Mouse (Mus musculus): ENCODE data around the gene Smndc1. TPM values are rescaled to one million over a fixed set of nuclear protein-coding genes. Genes with fewer than 3 reads are reported as not detected.
A peak's percentile ranks its signal among the peaks of the same experiment; 100 is the strongest.

The Smndc1 gene
- polyA plus RNA-seq, 1 experiment: not detected

DNA sequence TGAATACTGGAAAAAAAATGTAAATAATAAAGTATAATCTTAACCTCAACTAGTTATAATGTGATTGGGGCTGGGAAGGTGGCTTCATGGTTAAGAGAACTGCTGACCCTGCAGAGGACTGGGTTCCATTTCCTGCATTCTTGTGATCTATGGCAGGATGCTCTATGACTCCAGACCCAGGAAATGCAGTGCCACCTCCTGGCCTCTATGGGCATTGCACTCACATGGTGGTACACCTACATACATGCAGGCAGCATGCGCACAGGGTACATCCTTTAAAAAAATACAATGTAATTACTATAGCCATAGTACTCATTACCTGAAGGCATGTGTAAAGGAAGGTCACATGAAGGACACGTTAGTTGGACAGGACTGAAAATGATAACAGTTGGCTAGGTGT is 27.4 kb downstream of the Smndc1 start:
- WGBS: 51% methylated on average over 2 of the region's 2 CpGs
- Histone ChIP-seq H3K27ac (ENCODE audit: insufficient read depth, low read depth, low read length) (no peak overlapping the region), H3K4me3 (ENCODE audit: insufficient read depth, low read depth, low read length) (no peak overlapping the region), H3K4me1 (ENCODE audit: control insufficient read depth, insufficient read depth, low read length) (peaks cover 28% of the 10 kb centered on the region)
- TF ChIP-seq CTCF (IDR thresholded peaks at IDR 0.05; ENCODE audit: insufficient read depth, low read depth, low read length) (no peak), POLR2A (IDR thresholded peaks at IDR 0.05; ENCODE audit: insufficient read depth, low read depth, low read length) (no peak)

DNA sequence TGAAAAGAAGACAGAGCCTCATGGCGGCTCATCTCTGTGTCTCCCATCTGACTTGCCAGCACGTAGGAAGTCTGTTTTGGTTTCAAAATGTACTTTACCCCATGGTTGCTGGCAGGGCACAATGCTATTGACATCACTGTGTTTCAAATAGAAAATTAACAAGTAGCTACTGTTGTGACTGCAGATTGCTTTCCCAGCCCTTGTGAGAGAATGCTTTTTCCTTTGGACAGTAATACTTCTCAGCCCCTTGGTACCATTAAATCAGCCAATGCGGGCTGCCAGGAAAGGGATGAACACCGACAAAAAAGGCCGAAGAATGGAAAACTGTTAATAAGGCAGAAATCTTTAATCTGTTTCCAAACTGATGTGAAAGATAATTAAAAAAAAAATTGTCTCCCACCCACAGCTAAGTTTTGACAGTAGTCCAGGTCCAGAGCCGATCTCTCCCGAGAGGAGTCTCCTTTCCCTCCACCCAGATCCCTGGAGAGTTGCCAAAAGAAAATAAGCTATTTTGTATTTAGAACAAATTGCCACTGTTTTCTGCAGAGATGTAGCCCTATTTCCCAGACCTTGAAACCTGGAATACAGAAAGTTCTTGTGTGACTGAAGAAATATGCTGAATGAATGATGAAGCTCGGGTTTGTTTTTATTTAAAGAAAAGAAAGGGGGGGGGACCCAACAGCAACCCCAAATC is 30.0 kb downstream of the Smndc1 start:
- no peak overlapping the region for H3K4me3 ChIP-seq (ENCODE audit: insufficient read depth, low read depth, low read length)
- peaks cover 17% of the 10 kb centered on the region for H3K4me1 ChIP-seq (ENCODE audit: control insufficient read depth, insufficient read depth, low read length)
- TF ChIP-seq POLR2A (IDR thresholded peaks at IDR 0.05; ENCODE audit: insufficient read depth, low read depth, low read length) (no peak), CTCF (IDR thresholded peaks at IDR 0.05; ENCODE audit: insufficient read depth, low read depth, low read length) (no peak)
- peak overlapping the region; percentile 27 for H3K27ac ChIP-seq (ENCODE audit: insufficient read depth, low read depth, low read length)
- 9% methylated on average over 8 of the region's 8 CpGs for WGBS

DNA sequence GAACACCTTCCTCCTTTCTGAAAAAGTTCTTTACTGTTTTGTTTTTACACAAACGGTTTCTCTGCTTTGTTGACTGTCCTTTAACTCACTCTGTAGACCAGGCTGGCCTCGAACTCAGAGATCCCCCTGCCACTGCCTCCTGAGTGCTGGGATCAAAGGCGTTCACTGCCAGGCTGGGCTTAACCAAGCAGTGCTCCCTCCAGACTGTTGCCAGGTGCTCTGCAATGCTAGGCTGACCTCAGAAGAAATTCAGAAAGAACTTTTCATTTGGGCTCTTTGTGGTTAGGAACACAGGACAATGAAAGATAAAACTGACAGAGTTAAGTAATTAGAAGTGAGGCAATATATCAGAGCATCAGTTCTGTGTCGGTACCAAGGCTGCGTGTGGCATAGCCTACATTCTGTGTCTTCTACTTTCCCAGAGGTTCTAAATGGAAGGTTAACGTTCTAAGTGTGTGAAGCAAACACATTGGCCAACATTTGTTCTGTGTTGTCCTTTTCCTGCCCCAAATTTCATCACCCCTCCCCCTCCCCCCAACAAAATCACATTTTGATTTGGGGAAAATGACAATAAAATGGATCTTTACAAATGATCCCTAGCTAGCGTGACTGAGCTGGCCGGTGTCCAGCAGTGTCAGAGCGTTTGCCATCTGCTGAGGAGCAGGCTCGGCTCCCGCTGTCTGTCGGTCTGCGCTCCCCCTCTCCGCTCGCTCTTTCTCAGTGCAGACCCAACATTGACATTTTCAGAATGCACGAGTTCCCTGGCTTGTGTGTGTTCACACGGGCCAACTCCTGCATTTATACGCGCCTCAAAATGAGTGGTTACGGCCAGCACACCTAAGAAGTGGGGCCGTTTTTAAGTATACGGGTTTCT is 31.0 kb downstream of the Smndc1 start:
- TF ChIP-seq CTCF (IDR thresholded peaks at IDR 0.05; ENCODE audit: insufficient read depth, low read depth, low read length) (no peak), POLR2A (IDR thresholded peaks at IDR 0.05; ENCODE audit: insufficient read depth, low read depth, low read length) (no peak)
- Histone ChIP-seq H3K4me3 (ENCODE audit: insufficient read depth, low read depth, low read length) (peak overlapping the region; percentile 2; the same call in 1 of the 2 replicates), H3K4me1 (ENCODE audit: control insufficient read depth, insufficient read depth, low read length) (peaks cover 19% of the 10 kb centered on the region), H3K27ac (ENCODE audit: insufficient read depth, low read depth, low read length) (peak overlapping the region; percentile 50)
- WGBS: 24% methylated on average over 22 of the region's 22 CpGs

DNA sequence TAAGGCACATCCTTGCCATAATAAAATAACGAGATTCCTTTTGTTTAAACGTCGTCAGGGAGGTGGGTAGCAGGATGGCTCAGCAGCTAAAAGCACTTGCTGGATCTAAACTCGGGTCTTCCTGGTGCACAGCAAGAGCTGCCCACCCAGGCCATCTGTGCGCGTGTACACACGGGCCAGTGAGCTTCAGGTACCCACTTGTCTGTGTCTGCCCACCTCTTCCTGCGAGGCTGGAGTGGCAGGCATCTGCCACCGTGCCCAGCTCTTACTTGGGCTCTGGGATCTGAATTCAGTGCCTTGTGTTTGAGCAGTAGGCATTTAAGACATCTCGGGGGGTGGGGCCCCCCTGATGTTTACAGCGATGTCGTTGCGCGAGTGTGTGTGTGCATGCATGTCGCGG is 35.3 kb downstream of the Smndc1 start:
- H3K4me3 ChIP-seq (ENCODE audit: insufficient read depth, low read depth, low read length): no peak overlapping the region
- peaks cover 25% of the 10 kb centered on the region for H3K4me1 ChIP-seq (ENCODE audit: control insufficient read depth, insufficient read depth, low read length)
- no peak overlapping the region for H3K27ac ChIP-seq (ENCODE audit: insufficient read depth, low read depth, low read length)
- 68% methylated on average over 16 of the region's 16 CpGs for WGBS
- TF ChIP-seq CTCF (IDR thresholded peaks at IDR 0.05; ENCODE audit: insufficient read depth, low read depth, low read length) (no peak), POLR2A (IDR thresholded peaks at IDR 0.05; ENCODE audit: insufficient read depth, low read depth, low read length) (no peak)

DNA sequence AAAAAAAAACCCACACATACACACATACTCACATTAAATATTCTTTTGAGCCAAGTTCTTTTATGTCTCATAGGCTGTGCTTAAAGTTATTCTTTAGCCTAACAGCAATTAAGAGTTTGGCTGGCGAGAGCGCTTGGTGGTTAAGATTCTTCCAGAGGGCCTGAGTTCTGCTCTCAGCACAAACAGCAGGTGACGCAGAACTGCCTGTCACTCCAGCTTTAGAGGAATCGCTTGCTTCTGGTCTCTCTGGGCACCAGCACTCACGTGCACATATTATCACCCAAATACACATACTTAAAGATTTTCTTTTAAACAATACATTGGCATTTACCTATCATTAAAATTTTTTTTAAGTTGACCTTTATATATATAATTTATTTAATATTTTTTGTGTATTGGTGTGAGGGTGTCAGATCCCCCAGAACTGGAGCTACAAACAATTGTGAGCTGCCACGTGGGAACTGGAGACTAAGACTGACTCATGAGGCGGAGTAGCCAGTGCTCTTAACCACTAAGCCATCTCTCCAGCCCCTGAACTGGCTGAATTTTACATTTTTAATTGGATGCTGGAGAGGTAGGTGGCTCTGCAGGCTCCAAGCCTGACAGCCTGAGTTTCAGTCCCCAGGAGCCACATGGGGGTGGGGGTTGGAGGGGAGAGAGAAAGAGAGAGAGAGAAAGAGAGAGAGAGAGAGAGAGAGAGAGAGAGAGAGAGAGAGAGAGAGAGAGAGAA is 35.9 kb downstream of the Smndc1 start:
- WGBS: 56% methylated on average over 7 of the region's 7 CpGs
- Histone ChIP-seq H3K4me3 (ENCODE audit: insufficient read depth, low read depth, low read length) (no peak overlapping the region), H3K27ac (ENCODE audit: insufficient read depth, low read depth, low read length) (no peak overlapping the region), H3K4me1 (ENCODE audit: control insufficient read depth, insufficient read depth, low read length) (peaks cover 21% of the 10 kb centered on the region)
- TF ChIP-seq POLR2A (IDR thresholded peaks at IDR 0.05; ENCODE audit: insufficient read depth, low read depth, low read length) (no peak), CTCF (IDR thresholded peaks at IDR 0.05; ENCODE audit: insufficient read depth, low read depth, low read length) (no peak)

GRCm38 (mm10) chr19:53353864-53354263 is 36.5 kb downstream of the Smndc1 start:
- WGBS: 48% methylated on average over 7 of the region's 7 CpGs
- TF ChIP-seq POLR2A (IDR thresholded peaks at IDR 0.05; ENCODE audit: insufficient read depth, low read depth, low read length) (no peak), CTCF (IDR thresholded peaks at IDR 0.05; ENCODE audit: insufficient read depth, low read depth, low read length) (no peak)
- peaks cover 19% of the 10 kb centered on the region for H3K4me1 ChIP-seq (ENCODE audit: control insufficient read depth, insufficient read depth, low read length)
- no peak overlapping the region for H3K4me3 ChIP-seq (ENCODE audit: insufficient read depth, low read depth, low read length)
- 0 out of 2 replicates have a peak overlapping the region, but pooled peaks have one; percentile 6 for H3K27ac ChIP-seq (ENCODE audit: insufficient read depth, low read depth, low read length)

GRCm38 (mm10) chr19:53345766-53346165 is 44.6 kb downstream of the Smndc1 start:
- WGBS: 64% methylated on average over 14 of the region's 14 CpGs
- Histone ChIP-seq H3K4me3 (ENCODE audit: insufficient read depth, low read depth, low read length) (no peak overlapping the region), H3K27ac (ENCODE audit: insufficient read depth, low read depth, low read length) (no peak overlapping the region), H3K4me1 (ENCODE audit: control insufficient read depth, insufficient read depth, low read length) (peaks cover 18% of the 10 kb centered on the region)
- TF ChIP-seq POLR2A (IDR thresholded peaks at IDR 0.05; ENCODE audit: insufficient read depth, low read depth, low read length) (no peak), CTCF (IDR thresholded peaks at IDR 0.05; ENCODE audit: insufficient read depth, low read depth, low read length) (no peak)

GRCm38 (mm10) chr19:53344062-53344461 is 46.3 kb downstream of the Smndc1 start:
- Histone ChIP-seq H3K27ac (ENCODE audit: insufficient read depth, low read depth, low read length) (0 out of 2 replicates have a peak overlapping the region, but pooled peaks have one; percentile 12), H3K4me1 (ENCODE audit: control insufficient read depth, insufficient read depth, low read length) (peaks cover 19% of the 10 kb centered on the region), H3K4me3 (ENCODE audit: insufficient read depth, low read depth, low read length) (no peak overlapping the region)
- no peak for TF ChIP-seq POLR2A (IDR thresholded peaks at IDR 0.05; ENCODE audit: insufficient read depth, low read depth, low read length)
- no peak for TF ChIP-seq CTCF (IDR thresholded peaks at IDR 0.05; ENCODE audit: insufficient read depth, low read depth, low read length)
- 56% methylated on average over 16 of the region's 16 CpGs for WGBS

Data from olfactory bulb, adult 2 months (tissue).